Mouse (Mus musculus): ENCODE measurements around the gene Alg3.

Gene Alg3

DNA sequence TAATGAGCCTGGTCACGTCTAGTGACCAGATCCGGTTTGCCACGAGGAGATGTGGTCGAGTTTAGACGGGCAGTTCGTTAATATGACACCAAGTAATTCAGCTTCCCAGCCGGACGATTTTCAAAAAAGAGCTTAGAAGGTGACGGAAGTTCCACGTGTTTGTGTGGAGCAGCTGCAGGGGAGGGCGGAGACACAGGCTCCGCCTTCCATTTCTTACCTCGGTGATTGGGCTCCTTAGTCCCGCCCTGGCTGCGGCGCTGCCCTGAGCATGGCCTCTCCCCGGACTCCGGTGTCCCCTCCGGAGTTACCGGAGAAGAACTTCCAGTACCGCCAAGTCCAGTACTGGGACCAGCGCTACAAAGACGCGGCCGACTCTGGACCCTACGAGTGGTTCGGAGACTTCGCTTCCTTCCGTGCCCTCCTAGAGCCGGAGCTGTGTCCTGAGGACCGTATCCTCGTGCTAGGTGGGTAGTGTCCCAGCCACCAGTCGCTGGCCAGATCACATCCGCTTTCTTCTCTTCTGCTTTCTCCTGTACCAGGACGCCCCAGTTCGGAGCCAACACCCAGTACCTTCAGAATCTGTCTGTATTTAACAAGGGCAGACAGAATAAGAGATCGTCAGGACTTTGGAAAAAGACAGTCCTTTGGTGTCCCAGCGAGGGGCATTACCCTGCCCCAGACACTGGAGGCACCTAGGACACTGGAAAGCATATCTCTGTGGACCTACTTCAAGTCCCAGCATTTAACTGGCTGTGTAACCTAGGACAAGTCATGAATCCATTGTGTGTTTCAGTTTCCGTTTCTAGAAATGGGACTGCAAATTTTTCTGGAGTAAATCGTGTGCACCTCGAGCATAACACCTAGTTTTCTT is at the start of gene Alg3, which contains the start of the genes Eef1akmt4 and Gm49333:
Gene Alg3 (minus strand): TSS at position 379 of the 871 bp plus-strand sequence.
Gene Eef1akmt4 (plus strand): TSS at position 237 of the 871 bp plus-strand sequence.
Gene Gm49333 (plus strand): TSS at position 254 of the 871 bp plus-strand sequence.
- CTCF ChIA-PET: interaction anchor here (0.7 to 1.7 kb wide), 2 partner anchors 9 to 105 kb away, joined by 4 to 11 read pairs; partner anchors contain the start of gene Camk2n2

DNA sequence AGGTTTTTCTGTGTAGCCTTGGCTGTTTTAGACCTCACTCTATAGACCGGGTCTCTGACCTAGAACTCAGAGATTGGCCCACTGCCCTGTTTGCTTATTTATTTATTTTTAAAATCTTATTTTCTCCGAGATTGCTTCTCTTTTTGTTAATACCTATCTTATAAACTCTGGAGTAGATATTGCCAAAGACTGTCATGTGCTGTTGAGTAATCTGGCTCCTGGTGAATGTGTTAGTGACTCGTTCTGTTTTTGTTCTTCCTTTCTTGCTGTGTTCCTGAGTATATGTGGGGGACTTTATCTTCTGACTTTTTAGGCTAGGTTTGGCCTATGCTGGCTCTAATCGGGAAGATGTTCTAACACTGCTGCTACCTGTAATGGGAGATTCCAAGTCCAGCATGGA is 46.1 kb upstream of the Alg3 start:
- CTCF ChIA-PET: no interaction called here

DNA sequence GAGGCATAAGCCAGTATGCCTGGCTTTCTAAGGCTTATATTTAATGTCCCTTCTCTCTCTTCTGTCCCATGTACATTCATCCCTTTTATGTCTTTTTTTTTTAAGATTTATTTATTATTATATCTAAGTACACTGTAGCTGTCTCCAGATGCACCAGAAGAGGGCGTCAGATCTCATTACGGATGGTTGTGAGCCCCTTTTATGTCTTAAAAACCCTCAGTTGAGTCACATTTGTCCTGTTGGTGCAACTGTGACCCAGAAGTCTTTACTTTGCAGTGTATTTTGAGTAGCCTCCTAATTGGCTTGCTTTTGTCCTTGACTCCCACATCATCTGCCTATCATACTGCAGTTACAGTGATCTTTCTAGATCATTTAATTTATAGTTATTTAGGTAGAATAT is 41.8 kb upstream of the Alg3 start:
- CTCF ChIA-PET: no interaction called here

DNA sequence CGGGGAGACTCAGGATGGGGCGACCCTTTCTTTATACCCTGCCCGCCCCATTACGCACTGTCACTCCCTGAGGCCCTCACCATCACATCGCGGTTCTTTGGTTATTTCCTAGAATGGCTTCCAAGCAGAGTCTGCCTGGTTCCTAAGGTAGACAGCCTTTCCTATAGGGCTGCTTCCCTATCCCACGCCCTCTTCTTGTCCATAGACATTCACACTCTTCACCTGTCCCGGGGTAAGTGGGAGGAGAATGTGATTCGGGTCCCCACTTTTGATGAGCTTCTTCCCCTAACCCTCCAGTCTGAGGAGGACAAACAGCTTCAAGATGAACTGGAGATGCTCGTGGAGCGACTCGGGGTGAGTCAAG is 40.4 kb upstream of the Alg3 start:
- CTCF ChIA-PET: no interaction called here

DNA sequence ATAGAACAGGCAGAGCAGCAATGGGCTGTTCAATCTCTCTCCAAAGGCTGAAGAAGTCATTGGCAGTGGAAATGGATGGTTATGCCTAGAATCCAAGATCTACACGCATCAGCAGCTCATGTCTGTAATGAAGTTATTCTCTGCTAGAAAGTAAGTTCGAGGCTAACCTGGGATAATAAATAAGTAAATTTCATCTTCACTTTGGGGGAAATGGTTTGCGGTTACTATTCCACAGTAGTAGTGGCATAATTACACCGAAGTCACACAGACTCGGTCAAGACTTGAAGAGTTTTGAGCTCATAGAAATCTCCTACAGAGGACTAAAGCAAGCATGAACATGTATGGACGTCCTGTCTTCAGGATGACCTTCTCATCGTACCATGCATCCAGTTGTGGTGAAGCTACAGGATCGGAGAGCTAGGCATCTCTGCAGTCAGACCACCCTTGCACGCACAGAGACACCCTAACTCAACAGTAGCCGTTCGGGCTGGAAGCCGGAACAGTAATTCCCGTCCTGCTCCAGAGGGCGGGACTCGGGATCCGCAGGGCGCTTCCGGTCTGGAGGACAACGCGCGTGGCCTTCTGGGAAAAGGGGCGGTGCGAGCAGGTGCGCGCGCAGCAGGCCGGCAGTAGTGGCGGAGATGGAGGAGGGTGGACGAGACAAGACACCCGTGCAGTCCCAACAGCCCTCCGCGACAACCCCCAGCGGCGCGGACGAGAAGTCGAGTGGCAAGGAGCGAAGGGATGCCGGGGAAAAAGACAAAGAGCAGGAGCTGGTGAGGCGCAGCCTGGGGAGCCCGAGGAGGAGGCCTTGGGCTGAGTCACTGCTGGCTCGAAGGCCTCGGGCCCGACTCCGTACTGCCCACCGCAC is 39.8 kb upstream of the Alg3 start, which contains the start of gene Psmd2:
Gene Psmd2 (plus strand): TSS at position 577 of the 871 bp plus-strand sequence.
- CTCF ChIA-PET: no interaction called here

DNA sequence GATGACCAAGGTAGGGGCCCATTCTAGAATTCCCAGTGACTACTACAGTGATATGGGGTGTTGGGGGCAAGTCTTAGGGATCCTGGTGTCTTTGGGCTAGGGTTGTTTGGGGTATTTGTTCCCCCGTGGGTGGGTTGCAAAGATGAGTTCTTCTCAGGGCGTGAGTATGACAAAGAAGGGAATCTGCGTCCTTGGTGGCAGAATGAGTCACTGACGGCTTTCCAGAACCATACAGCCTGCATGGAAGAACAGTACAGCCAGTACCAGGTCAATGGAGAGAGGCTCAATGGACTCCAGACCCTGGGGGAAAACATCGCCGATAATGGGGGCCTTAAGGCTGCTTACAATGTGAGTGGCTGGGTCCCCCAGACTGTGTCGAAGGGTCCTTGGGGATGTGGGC is 32.4 kb upstream of the Alg3 start:
- CTCF ChIA-PET: no interaction called here

DNA sequence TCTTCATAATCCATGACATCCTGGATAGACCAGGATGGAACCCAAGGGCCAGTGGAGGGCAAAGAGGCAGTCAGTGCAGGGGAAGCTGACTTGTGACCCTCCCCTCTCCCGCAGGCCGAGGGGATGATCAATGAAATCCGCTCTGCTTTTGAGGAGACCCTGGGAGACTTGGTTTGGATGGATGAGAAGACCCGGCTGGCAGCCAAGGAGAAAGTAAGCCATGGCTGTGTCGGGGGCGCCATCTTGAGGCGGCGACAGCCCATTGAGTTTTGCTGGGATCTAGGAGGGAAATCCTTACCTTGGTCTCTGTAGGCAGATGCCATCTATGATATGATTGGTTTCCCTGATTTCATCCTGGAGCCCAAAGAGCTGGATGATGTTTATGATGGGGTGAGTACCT is 30.6 kb upstream of the Alg3 start:
- CTCF ChIA-PET: no interaction called here

DNA sequence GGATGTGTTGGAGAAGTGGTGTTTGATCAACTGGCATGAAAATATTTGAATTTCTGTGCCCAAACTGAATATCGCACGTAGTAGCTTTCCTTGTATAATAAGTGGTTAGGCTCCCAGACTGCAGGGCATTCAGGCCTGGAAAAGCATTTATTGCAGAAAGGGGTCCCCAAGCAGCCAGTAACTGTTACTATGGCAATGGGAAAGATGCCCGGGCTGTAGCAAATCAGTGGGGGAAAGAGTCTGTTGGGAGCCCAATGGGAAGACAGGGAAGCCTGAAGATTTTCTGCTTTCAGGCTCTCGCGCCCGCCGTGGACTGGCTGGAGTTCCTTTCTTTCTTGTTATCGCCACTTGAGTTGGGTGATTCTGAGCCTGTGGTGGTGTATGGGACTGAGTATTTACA is 26.8 kb upstream of the Alg3 start:
- CTCF ChIA-PET: no interaction called here

DNA sequence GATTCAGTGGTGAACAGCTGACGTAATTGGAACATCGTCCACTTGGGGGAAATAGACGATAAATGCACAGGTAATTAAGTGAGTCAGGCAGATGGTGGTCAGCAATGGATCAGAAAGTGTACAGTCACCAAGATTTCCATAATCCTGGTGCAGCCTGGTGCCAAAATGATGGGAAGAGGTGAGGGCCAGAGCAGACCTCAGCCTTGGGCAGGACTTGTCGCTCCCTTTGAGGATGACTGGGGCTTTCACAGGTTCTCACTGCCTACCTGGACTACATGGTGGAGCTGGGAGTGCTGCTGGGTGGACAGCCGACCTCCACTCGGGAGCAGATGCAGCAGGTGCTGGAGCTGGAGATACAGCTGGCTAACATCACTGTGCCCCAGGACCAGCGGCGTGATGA is 25.9 kb upstream of the Alg3 start:
- CTCF ChIA-PET: interaction anchor here (0.5 kb wide), 2 partner anchors 13 to 34 kb away, joined by 3 to 5 read pairs; no protein-coding TSS in a partner anchor

DNA sequence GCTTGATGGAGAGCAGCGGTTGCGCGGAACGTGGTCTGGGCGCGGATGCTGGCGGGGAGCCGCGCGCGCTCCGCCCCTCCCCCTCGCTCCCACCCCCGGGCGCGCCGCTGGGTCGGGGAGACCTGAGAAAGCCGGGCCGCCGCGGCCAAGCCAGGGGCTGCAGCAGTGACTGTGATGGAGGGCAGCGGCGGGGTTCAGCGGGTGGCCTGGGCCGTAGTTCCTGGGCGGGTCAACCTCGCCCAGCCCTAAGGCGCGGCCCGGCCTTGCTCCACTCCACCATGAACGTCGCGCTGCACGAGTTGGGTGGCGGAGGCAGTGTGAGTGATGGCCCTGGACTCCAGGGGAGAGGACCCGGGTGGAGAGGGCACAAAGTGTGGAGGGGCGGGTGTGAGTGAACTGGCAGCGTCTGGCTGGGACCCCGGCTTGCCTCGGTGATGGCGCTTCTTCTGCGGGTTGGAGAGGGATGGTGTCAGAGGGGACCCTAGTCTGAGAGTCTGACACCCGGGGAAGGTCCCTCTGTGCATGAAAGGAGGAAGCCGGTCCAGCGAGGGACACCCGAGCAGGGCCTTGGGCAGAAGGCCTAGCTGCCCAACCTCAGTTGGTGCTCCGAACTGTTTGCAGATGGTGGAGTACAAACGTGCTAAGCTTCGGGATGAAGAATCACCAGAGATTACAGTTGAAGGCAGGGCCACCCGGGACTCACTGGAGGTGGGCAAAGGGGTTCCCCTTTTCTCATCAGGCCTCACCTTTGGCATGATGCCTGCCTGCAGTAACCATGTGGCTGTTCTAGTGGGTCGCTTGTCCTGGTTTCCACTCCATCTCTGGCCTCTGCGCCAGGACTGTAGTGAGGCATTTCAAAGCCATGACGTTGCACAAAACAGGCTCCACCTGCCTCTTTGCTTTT is 18.4 kb upstream of the Alg3 start, which contains the start of gene Ece2:
Gene Ece2 (plus strand): TSS at position 98 of the 904 bp plus-strand sequence.
- CTCF ChIA-PET: no interaction called here

DNA sequence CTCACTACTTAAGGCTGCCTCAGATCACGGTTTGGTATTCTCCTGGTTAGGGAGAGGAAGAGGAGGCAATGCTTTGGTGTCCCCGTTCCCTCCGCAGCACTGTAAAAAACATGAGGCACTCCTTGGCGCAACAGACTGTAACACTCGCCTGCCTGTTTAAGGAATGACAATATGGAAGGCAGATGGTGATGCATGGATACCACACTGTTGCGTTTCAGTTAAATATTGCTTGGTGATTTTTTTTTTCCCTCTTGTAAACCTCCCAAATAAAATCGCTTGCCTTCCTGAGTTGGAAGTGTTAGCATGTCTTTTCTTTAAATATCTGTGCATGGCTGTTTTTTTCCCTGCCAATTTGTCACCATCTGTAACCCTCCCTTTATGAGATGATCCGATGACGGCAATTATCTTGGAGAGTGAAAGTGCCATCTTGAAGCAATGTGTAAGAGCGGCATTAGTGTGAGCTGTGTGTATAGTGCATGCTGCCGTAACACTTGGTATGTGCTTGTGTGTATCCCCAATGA is 17.4 kb upstream of the Alg3 start:
- CTCF ChIA-PET: no interaction called here

DNA sequence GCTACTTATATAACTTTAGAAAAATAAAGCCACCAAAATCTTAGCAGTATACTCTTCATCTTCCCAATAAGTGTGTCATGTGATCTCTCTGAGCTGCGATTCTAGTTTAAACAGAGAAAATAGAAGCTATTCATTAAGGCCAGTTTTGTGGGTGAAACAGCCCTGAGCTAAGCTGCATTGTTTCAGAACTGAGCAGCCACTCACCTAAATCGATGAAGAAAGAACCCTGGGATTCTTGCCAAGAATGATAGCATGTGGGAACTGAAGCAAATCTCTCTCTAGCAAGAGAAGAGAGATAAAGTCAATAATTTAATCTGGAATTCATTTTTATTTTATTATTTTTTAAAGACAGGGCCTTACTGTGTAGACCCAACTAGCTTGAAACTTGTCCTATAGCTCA is 11.7 kb upstream of the Alg3 start:
- CTCF ChIA-PET: interaction anchor here (0.6 kb wide), 1 partner anchor 123 kb away, joined by 7 read pairs; no protein-coding TSS in a partner anchor

DNA sequence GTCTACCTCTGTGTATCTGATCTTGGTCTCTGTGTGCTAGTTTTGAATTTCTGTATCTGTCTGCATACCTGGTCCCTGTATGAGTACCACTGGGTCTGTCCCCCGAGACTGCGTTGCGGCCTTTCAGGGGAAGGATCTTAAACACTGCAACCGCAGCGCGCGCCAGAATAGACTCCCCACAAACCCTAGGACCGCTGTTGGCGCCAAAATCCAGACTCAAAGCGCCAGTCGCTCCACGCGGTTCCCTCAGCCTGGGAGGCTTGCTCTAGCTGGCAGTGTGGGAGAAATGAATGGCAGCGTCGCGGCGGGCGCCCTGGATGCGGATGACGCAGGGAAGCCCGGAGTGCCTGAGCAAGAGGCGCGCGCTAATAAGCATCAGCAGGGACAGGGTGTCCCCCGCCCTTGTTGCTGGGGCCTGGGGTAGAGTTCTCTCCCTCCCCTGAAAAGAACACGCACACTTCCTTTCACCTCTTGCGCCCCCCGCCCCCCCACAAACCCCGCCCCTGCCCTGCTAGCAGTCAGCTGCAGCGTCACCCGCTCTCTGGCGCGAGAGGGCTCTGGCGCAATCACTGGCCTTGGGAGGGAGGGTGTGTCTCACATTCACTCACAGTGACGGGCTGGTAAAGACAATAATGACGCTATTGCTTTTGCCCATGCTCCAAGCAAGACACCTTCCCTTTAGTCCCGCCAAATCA is 10.6 kb upstream of the Alg3 start:
- CTCF ChIA-PET: no interaction called here

DNA sequence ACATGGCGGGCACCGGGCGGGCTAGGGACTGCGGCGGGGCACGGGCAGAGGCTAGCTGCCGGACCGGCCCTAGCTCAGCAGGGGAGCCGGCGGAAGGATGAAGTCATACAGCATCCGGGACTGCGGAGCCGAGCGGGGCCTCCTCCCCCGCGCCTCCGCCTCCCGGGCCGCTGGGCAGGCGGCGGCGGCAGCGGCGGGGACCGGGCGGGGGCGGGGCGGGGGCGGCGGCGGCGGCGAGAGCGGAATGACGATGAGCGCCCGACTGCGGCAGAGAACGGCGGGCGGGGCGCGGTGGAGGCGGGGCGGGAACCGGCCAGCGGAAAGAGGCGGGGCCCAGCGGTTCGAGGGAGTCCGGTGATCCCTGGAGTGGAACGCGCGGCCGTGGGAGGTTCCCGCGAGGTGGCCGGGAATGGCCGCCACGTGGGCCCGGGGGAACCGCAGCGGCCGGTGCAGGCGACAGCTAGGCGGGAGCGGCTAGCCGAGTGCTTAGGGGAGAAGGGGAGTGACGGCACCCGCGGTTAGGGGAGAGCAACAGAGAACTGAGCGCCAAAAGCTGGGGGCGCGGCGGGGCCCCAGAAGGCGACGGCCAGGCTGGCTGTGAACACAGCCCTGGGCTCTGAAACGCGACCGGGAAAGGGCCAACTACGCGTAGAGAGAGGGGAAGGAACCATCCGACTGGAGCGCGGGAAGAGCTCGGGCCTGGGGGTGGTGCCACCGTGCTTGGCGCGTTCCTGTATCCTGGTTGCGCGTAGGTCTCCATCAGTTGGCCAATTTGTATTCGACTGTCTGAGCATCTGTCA is 9.9 kb upstream of the Alg3 start, which contains the start of gene Camk2n2:
Gene Camk2n2 (minus strand): TSS at position 97 of the 800 bp plus-strand sequence.
- CTCF ChIA-PET: interaction anchor here (2.4 kb wide), 1 partner anchor 11 kb away, joined by 11 read pairs; the partner anchor contains the start of genes Eef1akmt4 and Gm49333

DNA sequence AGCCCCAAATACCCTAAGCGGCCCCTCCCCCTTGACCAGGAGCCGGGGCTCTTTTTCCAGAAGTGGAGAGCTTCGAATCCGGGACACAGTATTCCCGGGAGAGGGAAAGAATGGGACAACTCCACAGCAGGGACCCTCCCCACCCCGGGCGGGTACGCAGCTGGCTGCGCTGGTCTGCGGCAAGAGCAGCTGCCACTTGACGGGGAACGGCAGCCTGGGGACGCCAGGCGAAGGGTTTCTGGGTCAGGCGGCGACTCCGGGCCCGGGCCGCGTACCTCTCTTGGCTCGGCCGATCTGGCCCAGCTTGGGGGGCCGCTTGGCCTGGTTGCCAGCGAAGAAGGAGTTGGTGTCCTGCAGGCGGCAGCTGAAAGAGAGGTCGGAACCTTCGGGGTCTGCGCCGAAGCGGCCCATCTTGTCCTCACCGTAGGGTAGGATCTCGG is 9.2 kb upstream of the Alg3 start:
- CTCF ChIA-PET: interaction anchor here (2.4 kb wide), 1 partner anchor 10 kb away, joined by 11 read pairs; the partner anchor contains the start of genes Eef1akmt4 and Gm49333

DNA sequence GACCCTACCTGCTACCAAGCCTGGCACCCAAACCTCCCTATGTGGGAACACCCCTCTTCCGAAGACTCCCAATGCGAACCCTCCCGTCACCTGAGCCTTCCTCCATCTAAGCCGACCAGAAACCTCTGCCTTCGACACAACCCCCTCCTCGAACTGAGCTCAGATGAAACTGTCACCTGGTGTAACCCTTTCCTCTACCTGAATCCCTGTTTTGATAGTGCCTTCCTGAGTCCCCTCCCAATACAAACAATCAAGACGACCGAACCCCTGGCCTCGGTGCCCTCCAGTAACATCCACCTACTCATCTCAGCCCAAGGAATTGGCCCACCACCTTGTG is 8.8 kb upstream of the Alg3 start:
- CTCF ChIA-PET: interaction anchor here (2.4 kb wide), 1 partner anchor 10 kb away, joined by 11 read pairs; the partner anchor contains the start of genes Eef1akmt4 and Gm49333

DNA sequence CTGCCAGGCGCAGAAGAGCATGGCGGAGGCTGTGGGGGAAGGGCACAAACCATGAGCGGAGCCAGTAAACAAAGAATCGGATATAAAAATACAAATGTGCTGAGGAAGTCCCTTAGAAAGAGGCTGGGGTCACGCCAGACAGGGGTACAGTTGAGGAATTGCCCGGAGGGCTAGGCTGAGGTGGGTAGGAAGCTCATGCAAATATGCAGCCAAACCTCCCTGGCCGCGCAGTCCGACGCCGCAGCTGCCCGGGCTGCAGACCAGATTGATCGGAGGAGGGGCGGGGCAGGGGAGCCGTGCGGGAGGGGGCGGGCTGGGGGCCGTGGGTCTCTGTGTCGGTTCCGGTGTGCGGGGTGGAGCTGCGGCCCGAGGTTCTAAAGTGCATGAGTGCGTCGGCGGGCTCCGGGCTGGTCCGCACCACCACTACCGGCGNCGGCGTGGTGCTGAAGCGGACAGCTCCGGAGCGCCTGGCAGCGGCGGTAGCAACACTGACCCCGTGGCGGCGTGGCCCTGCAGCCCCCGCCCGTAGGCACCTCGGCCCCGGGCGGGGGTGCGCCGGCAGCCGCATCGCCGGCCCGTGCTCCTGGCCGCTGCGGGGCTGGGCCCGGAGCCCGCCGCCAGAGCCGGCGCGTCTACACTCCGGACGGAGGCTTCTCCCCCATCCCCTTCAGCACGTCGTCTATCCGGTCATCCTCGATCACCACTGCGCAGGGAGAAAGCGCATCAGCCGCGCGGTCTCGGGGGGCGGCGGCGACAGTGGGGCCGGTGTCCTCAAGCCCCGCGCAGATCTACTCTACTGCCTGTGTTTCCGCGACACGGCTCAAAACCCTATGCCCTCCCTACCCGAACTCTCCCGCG is 8.2 kb upstream of the Alg3 start:
- CTCF ChIA-PET: interaction anchor here (2.4 kb wide), 1 partner anchor 9 kb away, joined by 11 read pairs; the partner anchor contains the start of genes Eef1akmt4 and Gm49333
